Mouse (Mus musculus) embryonic facial prominence, embryonic 15.5 days (tissue): Measurements from ENCODE around the gene Kctd20. TPM values are rescaled to one million over a fixed set of nuclear protein-coding genes. Genes with fewer than 3 reads are reported as not detected.

ENCODE experiments used
- ATAC-seq: fragments of 200-750 bp; cut with Nextera tagmentation; 2 replicates; pipeline ENCODE4 v1.8.0; 2017; ENCODE audit warnings: low read depth, moderate TSS enrichment; ENCODE audit not compliant: insufficient number of reproducible peaks, low FRiP score, low TSS enrichment
- H3K27ac ChIP-seq: fragments of 300-500 bp; sonication (generic); replicated peaks from 2 replicates; pipeline ENCODE4 v1.5.1; 2015; ENCODE audit warnings: mild to moderate bottlenecking, inconsistent platforms
- H3K27me3 ChIP-seq: fragments of 300-500 bp; sonication (generic); 2 replicates; pipeline ENCODE4 v1.6.1; 2015; ENCODE audit warnings: inconsistent platforms
- H3K36me3 ChIP-seq: fragments of 300-500 bp; sonication (generic); 2 replicates; pipeline ENCODE4 v1.6.1; 2015; ENCODE audit warnings: mild to moderate bottlenecking, inconsistent platforms
- H3K4me1 ChIP-seq: fragments of 300-500 bp; sonication (generic); 2 replicates; pipeline ENCODE4 v1.6.1; 2015; ENCODE audit warnings: inconsistent platforms
- H3K4me2 ChIP-seq: fragments of 300-500 bp; sonication (generic); replicated peaks from 2 replicates; pipeline ENCODE4 v1.6.1; 2015; ENCODE audit warnings: mild to moderate bottlenecking, inconsistent platforms
- H3K4me3 ChIP-seq: fragments of 300-500 bp; sonication (generic); replicated peaks from 2 replicates; pipeline ENCODE4 v1.5.1; 2015; ENCODE audit warnings: mild to moderate bottlenecking, inconsistent platforms
- H3K9ac ChIP-seq: fragments of 300-500 bp; sonication (generic); 2 replicates; pipeline ENCODE4 v1.6.1; 2015; ENCODE audit warnings: inconsistent platforms
- H3K9me3 ChIP-seq: fragments of 300-500 bp; sonication (generic); replicated peaks from 2 replicates; pipeline ENCODE4 v1.6.1; 2016; ENCODE audit warnings: inconsistent platforms
- WGBS: fragments of 180-500 bp; shearing (Covaris S2); methylation state at CpG from one replicate; pipeline ENCODE4 v1.1.7; 2015; 5-methylcytosine and 5-hydroxymethylcytosine counted together
- polyA plus RNA-seq: library from polyadenylated mRNA; unstranded; fragments of >200 nt; fragmentation: Nextera tagmentation; extraction: Ambion mirVana; gene quantifications from 2 replicates; pipeline ENCODE4 v1.2.1, GENCODE M21; 2015

Kctd20 gene
- polyA plus RNA-seq, 1 experiment from 2014 or later, result 90.9 TPM

GRCm38 (mm10) chr17:28953251-28953650, 1.5 kb downstream of the Kctd20 start:
- 0 out of 2 replicates have a peak, but pooled peaks cover 8% of the 10 kb centered on the region for H3K36me3 ChIP-seq
- peak overlapping the region; percentile 72 for H3K4me2 ChIP-seq
- no peaks in the 10 kb centered on the region for H3K27me3 ChIP-seq
- no peaks in the 10 kb centered on the region for H3K9me3 ChIP-seq
- H3K9ac ChIP-seq, result peak overlapping the region; percentile 88
- H3K4me3 ChIP-seq, result peak overlapping the region; percentile 80
- ATAC-seq, result no peak
- 7% methylated on average over 9 of the region's 9 CpGs for WGBS
- peak overlapping the region; percentile 98; the same call in 1 of the 2 replicates for H3K27ac ChIP-seq
- H3K4me1 ChIP-seq, result peaks cover 20% of the 10 kb centered on the region

GRCm38 (mm10) chr17:28954416-28954815, 2.7 kb downstream of the Kctd20 start:
- Histone ChIP-seq H3K9me3 (no peaks in the 10 kb centered on the region), H3K9ac (no peak overlapping the region), H3K4me3 (no peak overlapping the region), H3K27me3 (no peaks in the 10 kb centered on the region), H3K4me1 (peaks cover 20% of the 10 kb centered on the region), H3K4me2 (0 out of 2 replicates have a peak overlapping the region, but pooled peaks have one; percentile 72), H3K27ac (no peak overlapping the region), H3K36me3 (0 out of 2 replicates have a peak, but pooled peaks cover 10% of the 10 kb centered on the region)
- WGBS, result 95% methylated on average over 9 of the region's 9 CpGs
- ATAC-seq, result no peak

GRCm38 (mm10) chr17:28960597-28960996, 8.8 kb downstream of the Kctd20 start:
- Histone ChIP-seq H3K4me1 (0 out of 2 replicates have a peak, but pooled peaks cover 4% of the 10 kb centered on the region), H3K4me2 (no peak overlapping the region), H3K27me3 (no peaks in the 10 kb centered on the region), H3K4me3 (no peak overlapping the region), H3K36me3 (peaks cover 57% of the 10 kb centered on the region), H3K9ac (no peak overlapping the region), H3K27ac (no peak overlapping the region), H3K9me3 (no peaks in the 10 kb centered on the region)
- 64% methylated on average over 10 of the region's 10 CpGs for WGBS
- ATAC-seq, result no peak

GRCm38 (mm10) chr17:28961596-28961995, 9.8 kb downstream of the Kctd20 start:
- Histone ChIP-seq H3K9ac (no peak overlapping the region), H3K9me3 (no peaks in the 10 kb centered on the region), H3K4me3 (no peak overlapping the region), H3K27me3 (no peaks in the 10 kb centered on the region), H3K27ac (no peak overlapping the region), H3K4me2 (no peak overlapping the region), H3K4me1 (0 out of 2 replicates have a peak, but pooled peaks cover 4% of the 10 kb centered on the region), H3K36me3 (peaks cover 67% of the 10 kb centered on the region)
- 88% methylated on average over 10 of the region's 10 CpGs for whole genome bisulfite sequencing
- ATAC-seq, result no peak

- H3K4me3 ChIP-seq, result no peak overlapping the region
- H3K36me3 ChIP-seq, result peaks cover 93% of the 10 kb centered on the region
- no peaks in the 10 kb centered on the region for H3K4me1 ChIP-seq
- no peaks in the 10 kb centered on the region for H3K9me3 ChIP-seq
- H3K9ac ChIP-seq, result no peak overlapping the region
- no peak overlapping the region for H3K27ac ChIP-seq
- WGBS, result 79% methylated on average over 11 of the region's 11 CpGs
- no peaks in the 10 kb centered on the region for H3K27me3 ChIP-seq
- H3K4me2 ChIP-seq, result no peak overlapping the region
- no peak for ATAC-seq
These were observed 15.4 kb downstream of the Kctd20 start for GRCm38 (mm10) chr17:28967021-28967610.

GRCm38 (mm10) chr17:28970122-28970521, 18.4 kb downstream of the Kctd20 start:
- Histone ChIP-seq H3K4me1 (no peaks in the 10 kb centered on the region), H3K9me3 (no peaks in the 10 kb centered on the region), H3K4me2 (no peak overlapping the region), H3K36me3 (peaks cover 93% of the 10 kb centered on the region), H3K9ac (no peak overlapping the region), H3K27me3 (no peaks in the 10 kb centered on the region), H3K27ac (no peak overlapping the region), H3K4me3 (no peak overlapping the region)
- no peak for ATAC-seq

- Histone ChIP-seq H3K4me3 (no peak overlapping the region), H3K9me3 (no peaks in the 10 kb centered on the region), H3K4me1 (no peaks in the 10 kb centered on the region), H3K9ac (no peak overlapping the region), H3K27me3 (no peaks in the 10 kb centered on the region), H3K27ac (no peak overlapping the region), H3K36me3 (peaks cover 82% of the 10 kb centered on the region), H3K4me2 (no peak overlapping the region)
- WGBS, result 90% methylated on average over 4 of the region's 4 CpGs
- no peak for ATAC-seq
These were observed 27.3 kb downstream of the Kctd20 start for GRCm38 (mm10) chr17:28979091-28979490.

- no peak for ATAC-seq
- H3K9me3 ChIP-seq, result no peaks in the 10 kb centered on the region
- H3K36me3 ChIP-seq, result peaks cover 78% of the 10 kb centered on the region
- no peaks in the 10 kb centered on the region for H3K4me1 ChIP-seq
- no peaks in the 10 kb centered on the region for H3K27me3 ChIP-seq
- H3K27ac ChIP-seq, result peak overlapping the region; percentile 55; the same call in 1 of the 2 replicates
- H3K9ac ChIP-seq, result no peak overlapping the region
- 61% methylated on average over 4 of the region's 4 CpGs for WGBS
- H3K4me3 ChIP-seq, result no peak overlapping the region
- no peak overlapping the region for H3K4me2 ChIP-seq
These were observed 29.3 kb downstream of the Kctd20 start for GRCm38 (mm10) chr17:28981081-28981480.

- H3K9ac ChIP-seq, result no peak overlapping the region
- H3K4me3 ChIP-seq, result no peak overlapping the region
- 39% methylated on average over 4 of the region's 4 CpGs for WGBS
- H3K36me3 ChIP-seq, result peaks cover 80% of the 10 kb centered on the region
- no peak for ATAC-seq
- H3K4me2 ChIP-seq, result no peak overlapping the region
- no peaks in the 10 kb centered on the region for H3K9me3 ChIP-seq
- H3K4me1 ChIP-seq, result no peaks in the 10 kb centered on the region
- no peak overlapping the region for H3K27ac ChIP-seq
- H3K27me3 ChIP-seq, result no peaks in the 10 kb centered on the region
These were observed 30.8 kb downstream of the Kctd20 start for GRCm38 (mm10) chr17:28982591-28982990.

- H3K4me1 ChIP-seq, result no peaks in the 10 kb centered on the region
- H3K27ac ChIP-seq, result no peak overlapping the region
- no peak overlapping the region for H3K4me2 ChIP-seq
- no peak overlapping the region for H3K4me3 ChIP-seq
- H3K36me3 ChIP-seq, result peaks cover 80% of the 10 kb centered on the region
- H3K9ac ChIP-seq, result no peak overlapping the region
- no peak for ATAC-seq
- no peaks in the 10 kb centered on the region for H3K9me3 ChIP-seq
- 79% methylated on average over 1 of the region's 1 CpGs for WGBS
- H3K27me3 ChIP-seq, result no peaks in the 10 kb centered on the region
These were observed 33.1 kb downstream of the Kctd20 start for GRCm38 (mm10) chr17:28984724-28985420.

- no peak overlapping the region for H3K27ac ChIP-seq
- peaks cover 87% of the 10 kb centered on the region for H3K36me3 ChIP-seq
- no peak for ATAC-seq
- no peak overlapping the region for H3K4me2 ChIP-seq
- H3K27me3 ChIP-seq, result no peaks in the 10 kb centered on the region
- H3K9me3 ChIP-seq, result no peaks in the 10 kb centered on the region
- no peak overlapping the region for H3K9ac ChIP-seq
- no peak overlapping the region for H3K4me3 ChIP-seq
- H3K4me1 ChIP-seq, result no peaks in the 10 kb centered on the region
These were observed 35.1 kb downstream of the Kctd20 start for GRCm38 (mm10) chr17:28986833-28987232.

GRCm38 (mm10) chr17:28987713-28988112, 36.0 kb downstream of the Kctd20 start:
- no peak for ATAC-seq
- no peaks in the 10 kb centered on the region for H3K4me1 ChIP-seq
- H3K36me3 ChIP-seq, result peaks cover 86% of the 10 kb centered on the region
- no peak overlapping the region for H3K4me2 ChIP-seq
- 69% methylated on average over 4 of the region's 4 CpGs for WGBS
- no peaks in the 10 kb centered on the region for H3K27me3 ChIP-seq
- no peak overlapping the region for H3K9ac ChIP-seq
- no peaks in the 10 kb centered on the region for H3K9me3 ChIP-seq
- no peak overlapping the region for H3K4me3 ChIP-seq
- H3K27ac ChIP-seq, result no peak overlapping the region
